Mouse (Mus musculus) intestine, embryonic 16.5 days (tissue): ENCODE measurements around the gene Mafk. TPM values are rescaled to one million over a fixed set of nuclear protein-coding genes. Genes with fewer than 3 reads are reported as not detected.
A peak's percentile ranks its signal among the peaks of the same experiment; 100 is the strongest.

Experiments used
- ATAC-seq: fragments of 200-750 bp; cut with Nextera tagmentation; 2 replicates; pipeline ENCODE4 v1.8.0; 2017; ENCODE audit warnings: moderate TSS enrichment, moderate library complexity
- H3K27ac ChIP-seq: fragments of 300-500 bp; sonication (generic); 2 replicates; pipeline ENCODE4 v1.5.1; 2014; ENCODE audit warnings: mild to moderate bottlenecking, low read length
- H3K27me3 ChIP-seq: fragments of 300-500 bp; sonication (generic); replicated peaks from 2 replicates; pipeline ENCODE4 v1.6.1; 2014; ENCODE audit warnings: low read length, control low read depth, mixed read lengths; ENCODE audit not compliant: control insufficient read depth, insufficient read depth
- H3K36me3 ChIP-seq: fragments of 300-500 bp; sonication (generic); 2 replicates; pipeline ENCODE4 v1.6.1; 2014; ENCODE audit warnings: low read length, control low read depth; ENCODE audit not compliant: control insufficient read depth, insufficient read depth
- H3K4me1 ChIP-seq: fragments of 300-500 bp; sonication (generic); 2 replicates; pipeline ENCODE4 v1.6.1; 2014; ENCODE audit warnings: low read length, control low read depth, mixed read lengths; ENCODE audit not compliant: control insufficient read depth, insufficient read depth
- H3K4me2 ChIP-seq: fragments of 300-500 bp; sonication (generic); 2 replicates; pipeline ENCODE4 v1.6.1; 2014; ENCODE audit warnings: low read depth, low read length, control low read depth
- H3K4me3 ChIP-seq: fragments of 300-500 bp; sonication (generic); 2 replicates; pipeline ENCODE4 v1.5.1; 2014; ENCODE audit warnings: mild to moderate bottlenecking, low read length
- H3K9ac ChIP-seq: fragments of 300-500 bp; sonication (generic); 2 replicates; pipeline ENCODE4 v1.6.1; 2014; ENCODE audit warnings: low read depth, low read length
- H3K9me3 ChIP-seq: fragments of 300-500 bp; sonication (generic); 2 replicates; pipeline ENCODE4 v1.6.1; 2016; ENCODE audit warnings: low read length, control low read depth; ENCODE audit not compliant: control insufficient read depth
- WGBS: fragments of 180-500 bp; shearing (Covaris S2); extraction: QIAGEN DNeasy Blood & Tissue Kit; methylation state at CpG from one replicate; pipeline ENCODE4 v1.1.7; 2014; 5-methylcytosine and 5-hydroxymethylcytosine counted together
- polyA plus RNA-seq: library from polyadenylated mRNA; unstranded; fragments of >200 nt; fragmentation: Nextera tagmentation; extraction: Ambion mirVana; gene quantifications from 2 replicates; pipeline ENCODE4 v1.2.1, GENCODE M21; 2015

The Mafk gene
- polyA plus RNA-seq, 1 experiment from 2014 or later = 25.2 TPM

DNA sequence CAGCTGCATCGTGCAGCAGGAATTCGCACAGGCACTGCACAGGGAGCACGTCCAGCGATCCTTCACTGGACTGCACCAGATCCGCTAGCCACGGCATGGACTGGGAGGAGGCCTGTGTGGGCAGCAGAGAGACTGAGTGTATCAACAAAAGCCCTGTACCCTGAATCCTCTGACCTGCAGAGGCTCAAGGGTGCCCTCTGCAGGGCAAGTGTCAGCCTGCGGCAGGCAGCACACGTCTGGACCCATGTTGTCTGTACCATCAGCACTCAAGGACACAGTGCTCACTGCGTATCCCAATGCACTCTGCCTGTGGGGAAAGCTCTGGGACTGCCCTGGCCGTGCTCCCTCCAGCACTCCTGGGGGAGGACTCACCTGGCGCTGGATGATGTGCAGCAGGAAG lies 27.0 kb upstream of the Mafk start:
- no peaks in the 10 kb centered on the region for H3K27me3 ChIP-seq
- WGBS = 72% methylated on average over 11 of the region's 11 CpGs
- no peak overlapping the region for H3K4me2 ChIP-seq
- H3K27ac ChIP-seq = no peak overlapping the region
- H3K4me1 ChIP-seq = no peaks in the 10 kb centered on the region
- H3K36me3 ChIP-seq = peaks cover 39% of the 10 kb centered on the region
- ATAC-seq = peak; percentile 35; the same call in 1 of the 2 replicates
- no peaks in the 10 kb centered on the region for H3K9me3 ChIP-seq
- H3K9ac ChIP-seq = no peak overlapping the region
- H3K4me3 ChIP-seq = no peak overlapping the region

- no peak for ATAC-seq
- Histone ChIP-seq H3K9me3 (no peaks in the 10 kb centered on the region), H3K27ac (no peak overlapping the region), H3K9ac (no peak overlapping the region), H3K27me3 (no peaks in the 10 kb centered on the region), H3K4me2 (no peak overlapping the region), H3K36me3 (peaks cover 42% of the 10 kb centered on the region), H3K4me3 (no peak overlapping the region), H3K4me1 (no peaks in the 10 kb centered on the region)
- WGBS = 94% methylated on average over 8 of the region's 8 CpGs
Measured at GRCm38 (mm10) chr5:139768216-139768615, 23.1 kb upstream of the Mafk start.

GRCm38 (mm10) chr5:139775216-139775926 lies 15.9 kb upstream of the Mafk start, which contains the start of gene Ints1:
Gene Ints1 (minus strand): TSS chr5:139775674.
- 1% methylated on average over 55 of the region's 55 CpGs for WGBS
- no peak within 1 kb of the TSS; the same call in 1 of the 2 replicates for H3K27ac ChIP-seq

DNA sequence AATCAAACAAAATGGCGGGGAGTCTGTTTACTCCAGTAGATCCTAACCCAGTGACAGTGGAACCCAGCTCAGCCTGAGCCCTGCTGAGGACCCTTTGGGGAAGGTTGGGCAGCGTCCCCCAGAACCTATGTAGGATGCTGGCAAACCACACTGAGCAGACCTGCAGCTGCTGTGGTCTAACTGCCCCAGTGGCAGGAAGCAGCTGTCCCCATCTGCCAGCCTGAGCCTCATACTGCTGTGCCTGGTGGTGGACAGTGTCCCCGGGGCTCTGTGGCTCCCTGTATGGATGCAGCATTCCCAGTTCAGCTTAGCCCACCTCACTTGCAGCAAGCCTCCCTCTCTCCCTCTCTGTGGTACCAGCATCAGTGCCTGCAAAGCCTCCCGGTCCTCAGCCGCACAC lies 14.3 kb upstream of the Mafk start:
- Histone ChIP-seq H3K4me3 (no peak overlapping the region), H3K36me3 (0 out of 2 replicates have a peak, but pooled peaks cover 6% of the 10 kb centered on the region), H3K27ac (no peak overlapping the region), H3K9ac (no peak overlapping the region), H3K4me1 (peaks cover 10% of the 10 kb centered on the region), H3K27me3 (no peaks in the 10 kb centered on the region), H3K9me3 (no peaks in the 10 kb centered on the region), H3K4me2 (no peak overlapping the region)
- no peak for ATAC-seq
- 77% methylated on average over 5 of the region's 5 CpGs for WGBS

More at GRCm38 (mm10) chr5:139775216-139775926, 15.9 kb upstream of the Mafk start, which contains the start of gene Ints1:
- peak; percentile 94 for ATAC-seq
- H3K27me3 ChIP-seq = no peaks in the 10 kb centered on the region
- peak within 1 kb of the TSS; percentile 69 for H3K4me2 ChIP-seq
- H3K9ac ChIP-seq = peak within 1 kb of the TSS; percentile 92
- peaks cover 17% of the 10 kb centered on the region for H3K36me3 ChIP-seq
- H3K9me3 ChIP-seq = no peaks in the 10 kb centered on the region
- H3K4me1 ChIP-seq = peaks cover 10% of the 10 kb centered on the region
- peak within 1 kb of the TSS; percentile 98 for H3K4me3 ChIP-seq

DNA sequence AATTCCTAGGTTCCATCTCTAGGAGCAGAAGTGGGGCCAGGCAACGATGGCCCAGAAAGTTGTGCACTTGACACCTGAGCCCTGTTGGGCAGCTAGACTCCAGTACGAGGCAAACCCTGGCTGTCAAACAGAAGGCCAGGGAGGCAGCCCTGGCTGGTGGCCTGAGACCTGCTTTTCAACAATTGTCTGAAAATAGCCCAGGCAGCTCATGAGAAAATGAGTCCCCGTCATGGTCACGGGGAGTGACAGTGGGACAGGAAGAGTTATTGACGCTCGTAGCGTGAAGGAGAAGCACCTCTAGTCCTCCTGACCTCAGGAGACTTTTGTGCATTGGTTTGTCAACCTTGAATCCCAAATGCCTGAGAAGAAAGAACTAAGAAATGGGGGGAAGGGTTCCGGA lies 9.9 kb upstream of the Mafk start:
- WGBS = 85% methylated on average over 8 of the region's 8 CpGs
- no peak for ATAC-seq
- H3K9me3 ChIP-seq = no peaks in the 10 kb centered on the region
- H3K4me3 ChIP-seq = no peak overlapping the region
- H3K27me3 ChIP-seq = no peaks in the 10 kb centered on the region
- no peaks in the 10 kb centered on the region for H3K4me1 ChIP-seq
- no peak overlapping the region for H3K27ac ChIP-seq
- no peak overlapping the region for H3K4me2 ChIP-seq
- no peak overlapping the region for H3K9ac ChIP-seq
- no peaks in the 10 kb centered on the region for H3K36me3 ChIP-seq

DNA sequence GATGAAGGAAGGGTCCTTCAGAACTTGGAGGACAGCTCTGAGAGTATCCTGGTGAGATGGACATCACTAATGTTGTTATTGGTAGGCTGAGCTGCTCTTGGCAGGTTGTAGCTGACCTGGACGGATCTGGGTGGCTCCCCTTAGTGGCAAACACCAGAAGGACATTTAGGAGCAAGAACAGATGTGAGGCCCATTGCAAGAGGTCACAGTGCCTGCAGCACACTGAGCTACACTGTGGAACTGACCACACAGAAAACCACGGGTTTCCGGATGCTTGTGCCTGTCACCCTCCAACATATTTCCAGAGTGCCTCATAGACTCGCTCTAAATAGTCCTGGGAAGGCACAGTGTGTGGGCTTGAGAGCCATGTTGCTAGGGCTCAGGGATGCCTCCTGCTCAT lies 1.8 kb upstream of the Mafk start:
- no peak overlapping the region for H3K27ac ChIP-seq
- H3K4me2 ChIP-seq = no peak overlapping the region
- H3K9ac ChIP-seq = no peak overlapping the region
- H3K4me1 ChIP-seq = peaks cover 27% of the 10 kb centered on the region
- H3K9me3 ChIP-seq = no peaks in the 10 kb centered on the region
- WGBS = 48% methylated on average over 4 of the region's 4 CpGs
- no peaks in the 10 kb centered on the region for H3K36me3 ChIP-seq
- no peak overlapping the region for H3K4me3 ChIP-seq
- ATAC-seq = no peak
- no peaks in the 10 kb centered on the region for H3K27me3 ChIP-seq

DNA sequence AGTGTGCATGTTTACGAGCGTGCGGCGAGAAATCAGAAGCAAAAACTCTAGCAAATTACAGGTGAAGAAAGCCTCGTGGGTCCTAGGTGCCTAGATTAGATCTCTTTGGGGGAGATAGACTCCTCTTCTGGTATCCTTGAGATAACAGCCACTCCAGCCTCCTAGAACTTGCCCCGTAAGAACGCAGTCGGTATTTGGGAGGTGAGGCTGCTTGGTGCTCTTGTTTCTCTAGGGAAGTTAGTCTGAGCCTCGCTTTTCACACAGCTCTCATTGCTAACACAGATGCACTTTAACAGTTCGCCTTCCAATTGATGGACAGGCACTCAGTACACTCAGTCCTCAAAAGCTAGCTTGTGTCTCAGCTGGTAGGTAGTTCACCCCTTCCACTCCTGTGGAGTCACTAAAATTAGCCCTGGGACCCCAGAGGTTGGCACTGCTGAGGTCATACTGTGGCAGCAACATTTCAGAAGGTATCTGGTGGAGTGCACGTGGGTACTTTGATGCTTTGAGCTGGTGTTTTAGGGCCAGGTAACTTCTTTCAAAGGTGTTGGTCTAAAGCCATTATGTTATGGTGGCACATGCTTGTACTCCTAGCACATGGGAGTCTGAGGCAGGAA lies 954 bp downstream of the Mafk start:
- no peak for ATAC-seq
- no peaks in the 10 kb centered on the region for H3K27me3 ChIP-seq
- H3K4me2 ChIP-seq = peak overlapping the region; percentile 86
- no peaks in the 10 kb centered on the region for H3K9me3 ChIP-seq
- peak overlapping the region; percentile 96 for H3K27ac ChIP-seq
- no peaks in the 10 kb centered on the region for H3K36me3 ChIP-seq
- WGBS = 13% methylated on average over 11 of the region's 11 CpGs
- peak overlapping the region; percentile 78 for H3K4me3 ChIP-seq
- peak overlapping the region; percentile 86 for H3K9ac ChIP-seq
- peaks cover 53% of the 10 kb centered on the region for H3K4me1 ChIP-seq

- H3K27me3 ChIP-seq = no peaks in the 10 kb centered on the region
- WGBS = 27% methylated on average over 3 of the region's 3 CpGs
- peak overlapping the region; percentile 78 for H3K4me3 ChIP-seq
- H3K4me2 ChIP-seq = peak overlapping the region; percentile 86
- no peaks in the 10 kb centered on the region for H3K9me3 ChIP-seq
- ATAC-seq = no peak
- no peaks in the 10 kb centered on the region for H3K36me3 ChIP-seq
- H3K9ac ChIP-seq = peak overlapping the region; percentile 86
- peaks cover 60% of the 10 kb centered on the region for H3K4me1 ChIP-seq
- peak overlapping the region; percentile 96 for H3K27ac ChIP-seq
Measured at GRCm38 (mm10) chr5:139792966-139793337, 1.6 kb downstream of the Mafk start.

DNA sequence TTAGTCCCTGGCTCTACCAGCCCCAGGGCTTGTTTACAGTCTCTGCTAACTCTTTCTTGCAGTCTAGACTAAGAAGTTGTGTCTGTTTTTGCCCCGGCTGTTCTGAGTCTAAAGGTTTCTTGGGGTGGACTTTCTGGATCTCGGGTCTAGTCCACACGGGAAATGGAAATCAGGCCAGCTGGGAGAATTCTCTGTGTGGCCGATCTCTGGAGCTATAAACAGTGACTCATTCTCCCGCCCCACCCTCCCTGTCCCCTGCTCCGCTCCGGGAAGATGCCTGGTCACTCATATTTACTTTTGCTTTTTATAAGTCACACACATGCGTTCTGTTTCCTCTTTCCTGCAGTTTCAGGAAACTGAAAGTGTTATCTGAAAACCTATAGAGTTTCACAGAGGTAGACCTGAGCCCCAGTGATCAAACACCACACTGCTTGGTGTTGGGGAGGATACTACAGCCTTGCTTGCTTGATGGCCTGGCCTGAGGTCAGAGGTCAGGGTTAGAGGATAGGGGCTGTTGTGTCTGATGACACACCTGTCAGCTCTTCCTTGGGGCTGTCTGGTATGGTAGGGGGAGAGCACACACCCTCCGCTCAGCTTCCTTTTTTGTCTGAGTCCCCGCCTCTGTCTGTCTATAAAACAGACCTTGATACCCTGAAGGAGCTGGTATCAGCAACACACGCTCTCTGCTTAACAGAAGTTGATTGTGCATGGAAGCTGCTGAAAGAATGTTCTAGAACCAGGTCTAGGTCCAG lies 2.2 kb downstream of the Mafk start:
- Histone ChIP-seq H3K9me3 (no peaks in the 10 kb centered on the region), H3K36me3 (no peaks in the 10 kb centered on the region), H3K4me3 (peak overlapping the region; percentile 78), H3K9ac (peak overlapping the region; percentile 86), H3K4me2 (peak overlapping the region; percentile 86), H3K27me3 (no peaks in the 10 kb centered on the region), H3K27ac (peak overlapping the region; percentile 96), H3K4me1 (peaks cover 66% of the 10 kb centered on the region)
- WGBS = 19% methylated on average over 11 of the region's 11 CpGs
- peak; percentile 52 for ATAC-seq
